In the genomic region with DNA sequence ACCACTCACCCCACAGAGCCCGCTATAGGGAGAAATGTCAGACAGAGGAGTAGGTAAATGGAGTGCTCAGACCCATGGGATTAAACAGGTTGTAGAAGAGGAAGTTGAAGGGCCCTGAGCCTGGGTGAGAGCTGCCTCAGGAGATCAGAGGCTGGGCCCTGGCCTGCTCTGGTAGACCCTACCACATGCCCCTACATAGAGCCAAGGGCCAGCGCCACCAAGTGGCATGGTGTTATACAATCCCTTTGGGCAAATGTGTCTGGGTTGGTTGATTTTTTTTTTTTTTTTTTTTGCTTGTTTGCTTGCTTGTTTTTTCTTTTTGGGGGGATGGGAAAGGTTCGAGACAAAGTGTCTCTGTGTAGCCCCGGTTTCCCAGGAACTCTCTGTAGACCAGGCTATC, we compare ENCODE assay signal across 23 mouse cellular contexts. TPM values are rescaled to one million over a fixed set of nuclear protein-coding genes. Genes with fewer than 3 reads are reported as not detected.
DNase-seq lines count a peak whose midpoint lies in the region; TF ChIP-seq lines count a peak whose summit lies in the region.
"Had no signal": no experiment of that assay in that cellular context is flagged by ENCODE, and none has a peak within 500 bp of the region (broad histone marks: within the 10 kb centered on the region; RNA-seq: fewer than 3 reads in every experiment).

No protein-coding gene starts in this region.

- DNase-seq in kidney, adult 2 months, result no peak
- DNase-seq in kidney, adult 11 months, result no peak
- peak; percentile 43 for DNase-seq in testis, postnatal 10 days (ENCODE audit: low spot score)
- no peak for DNase-seq in testis, postnatal 14 days (ENCODE audit: low spot score)
- no peak for DNase-seq in left cerebral cortex, adult 2 months (ENCODE audit: extremely low spot score in 1 of 2, low spot score in 2 of 2)
- no peak for DNase-seq in cerebellum, adult 2 months
- DNase-seq: cerebellum, adult 8-10 months; kidney, adult 9 months; lung, embryonic 14.5 days; right cerebral cortex, postnatal 4 days had no signal

- H3K27ac ChIP-seq in kidney, adult 2 months (ENCODE audit: insufficient read depth, low read depth, low read length), result no peak overlapping the region
- no peak overlapping the region for H3K27ac ChIP-seq in bone marrow macrophage, adult 2 months (ENCODE audit: insufficient read depth, low read depth, low read length)
- no peak overlapping the region for H3K27ac ChIP-seq in left cerebral cortex, adult 2 months
- H3K27ac ChIP-seq in cerebellum, adult 2 months (ENCODE audit: insufficient read depth, low read length), result no peak overlapping the region
- H3K27ac ChIP-seq: forebrain, embryonic 12.5 days; hindbrain, postnatal 0 days; limb, embryonic 12.5 days had no signal

- no peak for TF ChIP-seq POLR2A in kidney, adult 2 months (IDR thresholded peaks at IDR 0.05; ENCODE audit: low read depth, low read length)
- no peak for TF ChIP-seq POLR2A in bone marrow macrophage, adult 2 months (IDR thresholded peaks at IDR 0.05; ENCODE audit: borderline replicate concordance, low read depth, low read length)
- no peak for TF ChIP-seq POLR2A in cerebellum, adult 2 months (IDR thresholded peaks at IDR 0.05; ENCODE audit: borderline replicate concordance, insufficient read depth, low read length)

- no peaks in the 10 kb centered on the region for H3K4me1 ChIP-seq in kidney, adult 2 months (ENCODE audit: control insufficient read depth, insufficient read depth, low read length)
- peaks cover 7% of the 10 kb centered on the region for H3K4me1 ChIP-seq in bone marrow macrophage, adult 2 months (ENCODE audit: control insufficient read depth, insufficient read depth, low read length)
- no peaks in the 10 kb centered on the region for H3K4me1 ChIP-seq in cerebellum, adult 2 months (ENCODE audit: control insufficient read depth, insufficient read depth, low read length)
- H3K4me1 ChIP-seq: forebrain, embryonic 12.5 days; limb, embryonic 12.5 days had no signal

- WGBS in kidney, adult 2 months, result 92% methylated on average over 4 of the region's 4 CpGs
- 87% methylated on average over 4 of the region's 4 CpGs for WGBS in cerebellum, adult 2 months

- 0 out of 2 replicates have a peak, but pooled peaks have one; percentile 18 for TF ChIP-seq CTCF in kidney, adult 2 months (conservative IDR thresholded peaks at IDR 0.05; ENCODE audit: insufficient read depth, insufficient read length, low read depth, low read length)
- 0 out of 2 replicates have a peak, but pooled peaks have one; percentile 4 for TF ChIP-seq CTCF in bone marrow macrophage, adult 2 months (IDR thresholded peaks at IDR 0.05; ENCODE audit: low read depth, low read length)
- TF ChIP-seq CTCF in left cerebral cortex, adult 2 months (IDR thresholded peaks at IDR 0.05), result no peak
- TF ChIP-seq CTCF in cerebellum, adult 2 months (IDR thresholded peaks at IDR 0.05; ENCODE audit: borderline replicate concordance, insufficient read depth, low read depth, low read length), result no peak

- no peaks in the 10 kb centered on the region for H3K27me3 ChIP-seq in kidney, adult 2 months (replicated peaks; ENCODE audit: control insufficient read depth, insufficient read depth, low read length)
- H3K27me3 ChIP-seq in cerebellum, adult 2 months (ENCODE audit: control insufficient read depth, insufficient read depth, low read length), result no peaks in the 10 kb centered on the region
- H3K27me3 ChIP-seq: forebrain, embryonic 12.5 days; limb, embryonic 12.5 days had no signal

- H3K4me3 ChIP-seq in kidney, adult 2 months (ENCODE audit: insufficient read depth, low read depth, low read length), result no peak overlapping the region
- H3K4me3 ChIP-seq in bone marrow macrophage, adult 2 months (ENCODE audit: insufficient read depth, low read length), result no peak overlapping the region
- H3K4me3 ChIP-seq in left cerebral cortex, adult 2 months, result no peak overlapping the region
- H3K4me3 ChIP-seq in cerebellum, adult 2 months (replicated peaks; ENCODE audit: insufficient read depth, low read depth, low read length), result no peak overlapping the region
- H3K4me3 ChIP-seq: forebrain, embryonic 12.5 days; limb, embryonic 12.5 days had no signal

- peaks cover 1% of the 10 kb centered on the region for H3K36me3 ChIP-seq in kidney, adult 2 months (ENCODE audit: control insufficient read depth, insufficient read depth, low read length)

- intact Hi-C loops in left cerebral cortex, adult 2 months (cut with DNase I), result no loop called here

RNA-seq across cellular contexts. Expression of a gene that starts 10.7 kb away (rescaled TPM):
- 22.2 and 23.7 TPM in 2 replicates for polyA plus RNA-seq in kidney, adult 2 months (2012; rRNA removed)
- polyA plus RNA-seq in bone marrow macrophage, adult 2 months (2012; ENCODE audit: insufficient read depth, insufficient read length, missing spikeins), result 34.2 and 35.1 TPM in 2 replicates
- 10 to 100 TPM; 22.1 to 22.4 TPM for total RNA-seq in left cerebral cortex, adult 2 months (2021)
- polyA plus RNA-seq in cerebellum, adult 2 months (2012; rRNA removed), result 20.0 and 21.8 TPM in 2 replicates

RNA-seq across cellular contexts. Expression of a gene that starts 13.4 kb away (rescaled TPM):
- polyA plus RNA-seq in kidney, adult 2 months (2012; rRNA removed), result 12.6 and 13.6 TPM in 2 replicates
- polyA plus RNA-seq in bone marrow macrophage, adult 2 months (2012; ENCODE audit: insufficient read depth, insufficient read length, missing spikeins), result 11.4 and 12.2 TPM in 2 replicates
- total RNA-seq in left cerebral cortex, adult 2 months (2021), result 10 to 100 TPM; 43.4 to 43.7 TPM
- 27.3 and 28.1 TPM in 2 replicates for polyA plus RNA-seq in cerebellum, adult 2 months (2012; rRNA removed)

RNA-seq across cellular contexts. Expression of a gene that starts 21.9 kb away (rescaled TPM):
- 0.52 TPM in 1 of 2 replicates, not detected in the other for polyA plus RNA-seq in kidney, adult 2 months (2012; rRNA removed)
- polyA plus RNA-seq in bone marrow macrophage, adult 2 months (2012; ENCODE audit: insufficient read depth, insufficient read length, missing spikeins), result not detected in 2 replicates
- not detected for total RNA-seq in left cerebral cortex, adult 2 months (2021)
- 0.13 and 0.16 TPM in 2 replicates for polyA plus RNA-seq in cerebellum, adult 2 months (2012; rRNA removed)
- total RNA-seq: adrenal gland, adult 18-20 months; gastrocnemius, adult 8-10 months; hematopoietic stem cell, adult 5-6 weeks; hindbrain, postnatal 0 days; layer of hippocampus, postnatal 14 days; left cerebral cortex, postnatal 10 days had no signal
- polyA plus RNA-seq: forebrain, embryonic 12.5 days; heart, embryonic 14.5 days; limb, embryonic 12.5 days; lung, embryonic 14.5 days had no signal

RNA-seq across cellular contexts. Expression of a gene that starts 42.1 kb away (rescaled TPM):
- 0.10 TPM in 1 of 2 replicates, not detected in the other for polyA plus RNA-seq in kidney, adult 2 months (2012; rRNA removed)
- polyA plus RNA-seq in bone marrow macrophage, adult 2 months (2012; ENCODE audit: insufficient read depth, insufficient read length, missing spikeins), result not detected in 2 replicates
- not detected for total RNA-seq in left cerebral cortex, adult 2 months (2021)
- not detected in 2 replicates for polyA plus RNA-seq in cerebellum, adult 2 months (2012; rRNA removed)
- total RNA-seq: adrenal gland, adult 18-20 months; ES-E14; gastrocnemius, adult 8-10 months; hematopoietic stem cell, adult 5-6 weeks; hindbrain, postnatal 0 days; layer of hippocampus, postnatal 14 days; left cerebral cortex, postnatal 10 days had no signal
- polyA plus RNA-seq: forebrain, embryonic 12.5 days; frontal cortex, adult 2 months; heart, embryonic 14.5 days; hindbrain, postnatal 0 days; limb, embryonic 12.5 days; lung, embryonic 14.5 days; urinary bladder, adult 2 months had no signal

RNA-seq across cellular contexts. Expression of a gene that starts 57.6 kb away (rescaled TPM):
- polyA plus RNA-seq in kidney, adult 2 months (2012; rRNA removed), result 9.4 and 10.8 TPM in 2 replicates
- polyA plus RNA-seq in bone marrow macrophage, adult 2 months (2012; ENCODE audit: insufficient read depth, insufficient read length, missing spikeins), result not detected in 2 replicates
- total RNA-seq in left cerebral cortex, adult 2 months (2021), result 1 to 10 TPM; 2.0 to 2.7 TPM
- polyA plus RNA-seq in cerebellum, adult 2 months (2012; rRNA removed), result 1.5 and 2.7 TPM in 2 replicates
- total RNA-seq: gastrocnemius, adult 8-10 months; hematopoietic stem cell, adult 5-6 weeks; hindbrain, postnatal 0 days; layer of hippocampus, postnatal 14 days had no signal
- polyA plus RNA-seq: forebrain, embryonic 12.5 days; limb, embryonic 12.5 days; lung, embryonic 14.5 days; urinary bladder, adult 2 months had no signal

Comparison
In these comparisons a context has a peak if more than half of its experiments do, and no peak if none do; other contexts are left out.
1. CTCF ChIP-seq: peak in kidney, adult 2 months (single experiment) and bone marrow macrophage, adult 2 months (single experiment); none in left cerebral cortex, adult 2 months (single experiment) and cerebellum, adult 2 months (single experiment).